23 mouse cellular contexts compared by ENCODE assay signal in the genomic region with DNA sequence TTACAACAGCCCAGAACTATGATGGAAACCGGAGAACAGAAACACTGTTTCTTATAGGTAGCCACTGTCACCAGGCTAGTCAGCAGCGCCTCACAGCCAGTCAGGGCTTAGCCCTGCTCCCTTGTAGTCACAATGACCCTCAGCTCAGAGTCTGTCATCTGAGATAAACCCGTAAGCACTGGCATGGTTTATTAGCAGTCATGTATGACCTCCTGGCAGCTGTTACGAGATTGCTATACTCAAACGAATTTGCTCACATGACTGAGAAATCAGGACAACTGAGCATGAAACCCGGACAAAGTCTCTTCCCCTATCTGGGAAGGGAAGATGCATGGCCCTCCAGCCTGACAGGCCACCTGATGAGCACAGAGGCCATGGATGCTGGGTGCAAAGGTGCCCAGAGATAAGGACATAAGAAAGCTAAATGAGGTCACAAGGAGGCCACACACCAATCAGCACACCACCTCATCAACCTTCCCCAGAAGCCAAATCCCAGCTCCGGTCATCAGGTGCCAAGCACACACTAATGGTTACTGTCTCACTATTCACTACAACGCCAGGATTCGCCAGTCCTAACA. TPM values are rescaled to one million over a fixed set of nuclear protein-coding genes. Genes with fewer than 3 reads are reported as not detected.
DNase-seq lines count a peak whose midpoint lies in the region; ATAC-seq lines count a peak whose summit lies in the region.
"Had no signal": no experiment of that assay in that cellular context is flagged by ENCODE, and none has a peak within 500 bp of the region (broad histone marks: within the 10 kb centered on the region; RNA-seq: fewer than 3 reads in every experiment).

No protein-coding gene starts in this region.

- no peak overlapping the region for H3K27ac ChIP-seq in heart, embryonic 16.5 days (ENCODE audit: low read length)
- peak overlapping the region; percentile 54 for H3K27ac ChIP-seq in kidney, embryonic 16.5 days (ENCODE audit: low read length)
- no peak overlapping the region for H3K27ac ChIP-seq in kidney, embryonic 14.5 days (ENCODE audit: low read depth, low read length)
- 0 out of 2 replicates have a peak overlapping the region, but pooled peaks have one; percentile 7 for H3K27ac ChIP-seq in intestine, embryonic 15.5 days
- H3K27ac ChIP-seq: forebrain, embryonic 10.5 days; hindbrain, embryonic 14.5 days; limb, embryonic 12.5 days; liver, embryonic 13.5 days had no signal

- no peaks in the 10 kb centered on the region for H3K27me3 ChIP-seq in heart, embryonic 16.5 days (ENCODE audit: control insufficient read depth, insufficient read depth, low read length)
- H3K27me3 ChIP-seq in kidney, embryonic 16.5 days (ENCODE audit: insufficient read depth, low read length), result no peaks in the 10 kb centered on the region
- H3K27me3 ChIP-seq in kidney, embryonic 14.5 days (ENCODE audit: control insufficient read depth, insufficient read depth, low read length), result no peaks in the 10 kb centered on the region
- H3K27me3 ChIP-seq in intestine, embryonic 15.5 days (replicated peaks), result no peaks in the 10 kb centered on the region
- H3K27me3 ChIP-seq: heart, embryonic 12.5 days; limb, embryonic 12.5 days; liver, embryonic 13.5 days had no signal

- H3K9me3 ChIP-seq in heart, embryonic 16.5 days (replicated peaks; ENCODE audit: control insufficient read depth, low read length), result no peaks in the 10 kb centered on the region
- H3K9me3 ChIP-seq in kidney, embryonic 16.5 days (ENCODE audit: low read length), result no peaks in the 10 kb centered on the region
- H3K9me3 ChIP-seq in kidney, embryonic 14.5 days (ENCODE audit: control insufficient read depth, low read length), result no peaks in the 10 kb centered on the region
- H3K9me3 ChIP-seq in intestine, embryonic 15.5 days, result no peaks in the 10 kb centered on the region
- H3K9me3 ChIP-seq: forebrain, embryonic 10.5 days; heart, embryonic 12.5 days; limb, embryonic 12.5 days; liver, embryonic 13.5 days had no signal

- WGBS in heart, embryonic 16.5 days, result 47% methylated on average over 9 of the region's 9 CpGs
- whole genome bisulfite sequencing in kidney, embryonic 16.5 days, result 67% methylated on average over 9 of the region's 9 CpGs
- WGBS in kidney, embryonic 14.5 days, result 72% methylated on average over 9 of the region's 9 CpGs
- WGBS in intestine, embryonic 15.5 days, result 69% methylated on average over 9 of the region's 9 CpGs

- no peak for DNase-seq in heart, adult 9 months (ENCODE audit: low spot score in 2 of 2)
- DNase-seq in retina, postnatal 7 days (ENCODE audit: low read depth, low spot score), result peak; percentile 45
- no peak for DNase-seq in B cell, adult 2 months
- DNase-seq: adrenal gland, postnatal 25 days; gastrocnemius, postnatal 10 days; heart, postnatal 36 days; layer of hippocampus, postnatal 36 days; liver, embryonic 13.5 days; lung, adult 2 months; lung, postnatal 14 days; thymus, postnatal 25 days had no signal

- H3K9ac ChIP-seq in heart, embryonic 16.5 days (ENCODE audit: low read length), result 0 out of 2 replicates have a peak overlapping the region, but pooled peaks have one; percentile 8
- H3K9ac ChIP-seq in kidney, embryonic 16.5 days (replicated peaks; ENCODE audit: low read length), result no peak overlapping the region
- no peak overlapping the region for H3K9ac ChIP-seq in kidney, embryonic 14.5 days (ENCODE audit: low read depth, low read length)
- H3K9ac ChIP-seq in intestine, embryonic 15.5 days, result no peak overlapping the region
- H3K9ac ChIP-seq: heart, embryonic 12.5 days; hindbrain, embryonic 14.5 days; limb, embryonic 12.5 days; liver, embryonic 13.5 days had no signal

- H3K4me2 ChIP-seq in heart, embryonic 16.5 days (ENCODE audit: low read depth, low read length), result no peak overlapping the region; the same call in 1 of the 2 replicates
- no peak overlapping the region for H3K4me2 ChIP-seq in kidney, embryonic 16.5 days (replicated peaks; ENCODE audit: low read depth, low read length)
- H3K4me2 ChIP-seq in kidney, embryonic 14.5 days (replicated peaks; ENCODE audit: low read depth, low read length), result no peak overlapping the region
- H3K4me2 ChIP-seq in intestine, embryonic 15.5 days (replicated peaks), result no peak overlapping the region
- H3K4me2 ChIP-seq: heart, embryonic 12.5 days; hindbrain, embryonic 14.5 days; limb, embryonic 12.5 days; liver, embryonic 13.5 days; midbrain, embryonic 11.5 days had no signal

- no peaks in the 10 kb centered on the region for H3K36me3 ChIP-seq in heart, embryonic 16.5 days (ENCODE audit: control insufficient read depth, insufficient read depth)
- H3K36me3 ChIP-seq in kidney, embryonic 16.5 days (ENCODE audit: insufficient read depth, low read length), result no peaks in the 10 kb centered on the region
- no peaks in the 10 kb centered on the region for H3K36me3 ChIP-seq in kidney, embryonic 14.5 days (ENCODE audit: control insufficient read depth, insufficient read depth, low read length)
- no peaks in the 10 kb centered on the region for H3K36me3 ChIP-seq in intestine, embryonic 15.5 days
- H3K36me3 ChIP-seq: heart, embryonic 12.5 days; limb, embryonic 12.5 days; liver, embryonic 13.5 days had no signal

- H3K4me1 ChIP-seq in heart, embryonic 16.5 days (ENCODE audit: control insufficient read depth, insufficient read depth, low read length), result peaks cover 16% of the 10 kb centered on the region
- peaks cover 7% of the 10 kb centered on the region for H3K4me1 ChIP-seq in kidney, embryonic 16.5 days (ENCODE audit: insufficient read depth, low read length)
- no peaks in the 10 kb centered on the region for H3K4me1 ChIP-seq in kidney, embryonic 14.5 days (ENCODE audit: control insufficient read depth, insufficient read depth, low read length)
- peaks cover 18% of the 10 kb centered on the region for H3K4me1 ChIP-seq in intestine, embryonic 15.5 days (replicated peaks)

- no peak for ATAC-seq in heart, embryonic 16.5 days (replicated peaks; ENCODE audit: extremely low read depth, insufficient read depth, low FRiP score)
- ATAC-seq in kidney, embryonic 16.5 days (ENCODE audit: low FRiP score, low TSS enrichment), result no peak
- ATAC-seq in kidney, embryonic 14.5 days (ENCODE audit: low FRiP score, low TSS enrichment), result no peak
- peak; percentile 78 for ATAC-seq in intestine, embryonic 15.5 days
- ATAC-seq: activated CD4-positive, CD25-positive, alpha-beta regulatory T cell, adult 4 months; forebrain, embryonic 16.5 days had no signal

- no peak overlapping the region for H3K4me3 ChIP-seq in heart, embryonic 16.5 days (ENCODE audit: low read length)
- H3K4me3 ChIP-seq in kidney, embryonic 16.5 days (ENCODE audit: low read length), result no peak overlapping the region
- no peak overlapping the region for H3K4me3 ChIP-seq in kidney, embryonic 14.5 days (ENCODE audit: low read length)
- H3K4me3 ChIP-seq in intestine, embryonic 15.5 days (replicated peaks), result no peak overlapping the region
- H3K4me3 ChIP-seq: forebrain, embryonic 10.5 days; heart, embryonic 12.5 days; layer of hippocampus, adult 2 months; limb, embryonic 12.5 days; liver, embryonic 13.5 days had no signal

RNA-seq across cellular contexts. Expression of a gene that starts 10.1 kb away (rescaled TPM):
- polyA plus RNA-seq in heart, embryonic 16.5 days (2015; fragmentation: Nextera tagmentation; extraction: Ambion mirVana), result 4.6 and 5.3 TPM in 2 replicates
- polyA plus RNA-seq in kidney, embryonic 16.5 days (2015; fragmentation: Nextera tagmentation; extraction: Ambion mirVana), result 5.2 and 7.1 TPM in 2 replicates
- polyA plus RNA-seq in kidney, embryonic 14.5 days (2014; fragmentation: Nextera tagmentation; extraction: Ambion mirVana), result 4.8 and 7.9 TPM in 2 replicates
- polyA plus RNA-seq in intestine, embryonic 15.5 days (2015; fragmentation: Nextera tagmentation; extraction: Ambion mirVana), result 5.5 and 6.7 TPM in 2 replicates

Comparison
In these comparisons a context has a peak if more than half of its experiments do, and no peak if none do; other contexts are left out.
1. H3K27ac ChIP-seq: peak in kidney, embryonic 16.5 days (single experiment) and intestine, embryonic 15.5 days (single experiment); none in heart, embryonic 16.5 days (single experiment) and kidney, embryonic 14.5 days (single experiment).